Mouse (Mus musculus): ENCODE results near the gene Cep19. TPM values are rescaled to one million over a fixed set of nuclear protein-coding genes. Genes with fewer than 3 reads are reported as not detected.

The Cep19 gene
- total and polyA plus RNA-seq, 3 experiments: 8.6 to 9.8 (median 8.8) TPM

DNA sequence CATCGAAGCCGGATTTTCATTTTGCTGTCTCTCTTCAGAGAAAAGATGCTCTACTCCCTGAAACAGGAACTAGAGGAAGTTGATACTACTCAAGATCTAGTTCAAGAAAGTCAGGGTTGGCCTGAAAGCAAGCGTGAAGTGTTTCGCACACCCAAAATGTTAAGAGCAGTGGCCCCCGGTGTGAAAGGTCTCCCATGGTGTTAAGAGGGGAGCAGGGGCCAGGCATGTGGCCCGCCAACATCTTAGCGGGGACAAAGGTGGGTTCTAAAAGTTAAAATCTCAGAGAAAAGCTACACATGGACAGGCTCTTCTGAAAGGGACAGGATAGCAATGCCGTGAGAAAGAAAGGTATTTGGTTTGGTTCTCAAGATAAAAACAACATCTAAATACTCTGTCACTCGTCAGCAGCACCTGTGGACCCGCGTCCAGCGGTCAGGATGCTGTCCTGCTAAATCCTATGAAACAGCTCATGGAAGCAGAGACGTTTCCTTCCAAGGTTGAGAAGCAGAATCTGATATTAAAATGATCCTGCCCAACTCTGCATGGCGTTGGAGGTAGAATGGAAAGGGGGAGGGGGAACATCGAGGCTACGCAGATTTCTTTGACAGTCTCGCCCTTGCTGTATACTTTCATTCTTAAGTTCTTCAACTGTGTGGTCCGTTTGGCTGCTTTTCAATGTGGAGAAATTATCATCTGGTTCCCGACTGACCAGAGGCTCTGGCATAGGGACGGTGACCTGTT is 30.0 kb downstream of the Cep19 start:
- Histone ChIP-seq H3K4me3 (peak overlapping the region; percentile 45), H3K9ac (ENCODE audit: low read depth, low read length) (peak overlapping the region; percentile 2), H3K79me2 (replicated peaks; ENCODE audit: control insufficient read depth, insufficient read depth, low read length) (no peaks in the 10 kb centered on the region), H3K27ac (peak overlapping the region; percentile 65), H3K36me3 (ENCODE audit: control insufficient read depth, insufficient read depth, low read length) (no peaks in the 10 kb centered on the region), H3K27me3 (ENCODE audit: control insufficient read depth, insufficient read depth, low read length) (no peaks in the 10 kb centered on the region), H3K4me1 (ENCODE audit: control insufficient read depth, insufficient read depth, low read length) (peaks cover 4% of the 10 kb centered on the region)
- intact Hi-C loops (cut with DNase I): loop anchor here (2.0 kb wide), 1 partner anchor 47 kb away; no protein-coding TSS in a partner anchor
- no peak for TF ChIP-seq EP300 (IDR thresholded peaks at IDR 0.05; ENCODE audit: insufficient read depth, low read depth, low read length)
- no peak for TF ChIP-seq CTCF (IDR thresholded peaks at IDR 0.05)
- TF ChIP-seq POLR2A (IDR thresholded peaks at IDR 0.05; ENCODE audit: insufficient read depth, low read depth, low read length): no peak
- 43% methylated on average over 20 of the region's 20 CpGs for WGBS
- DNase-seq: no peak

DNA sequence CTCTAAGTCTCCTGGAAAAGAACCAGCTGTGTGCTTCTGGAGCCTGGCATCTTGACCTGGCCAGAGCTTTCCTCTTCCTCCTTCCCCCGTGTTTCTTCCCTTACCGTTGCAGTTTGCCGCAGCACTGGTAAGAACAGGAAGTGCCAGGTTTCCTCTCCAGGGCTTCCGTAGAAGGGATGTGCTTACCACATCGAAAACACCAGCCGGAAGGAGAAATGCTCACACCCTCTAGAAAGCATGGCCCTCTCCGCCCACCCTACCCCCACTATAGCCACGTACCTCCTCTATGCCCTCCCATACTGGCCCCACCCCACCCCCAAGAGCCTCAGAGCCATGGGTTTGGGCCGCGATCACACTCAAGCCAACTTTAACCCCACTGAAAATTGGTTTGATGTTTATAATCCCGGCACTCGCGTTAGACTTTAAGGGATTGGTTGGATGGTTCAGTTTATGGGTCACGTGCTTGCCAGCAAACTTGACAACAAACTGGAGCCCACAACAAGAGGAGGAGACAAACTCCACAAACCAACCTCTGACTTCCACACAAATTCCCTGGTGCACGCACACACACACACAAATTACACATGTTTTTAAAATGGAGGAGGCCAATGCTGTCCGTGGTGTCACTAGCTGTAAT is 30.7 kb downstream of the Cep19 start:
- intact Hi-C loops (cut with DNase I): loop anchor here (2.0 kb wide), 1 partner anchor 46 kb away; no protein-coding TSS in a partner anchor
- H3K27ac ChIP-seq: peak overlapping the region; percentile 65
- TF ChIP-seq POLR2A (IDR thresholded peaks at IDR 0.05; ENCODE audit: insufficient read depth, low read depth, low read length) (peak; percentile 49; the same call in 1 of the 2 replicates), CTCF (IDR thresholded peaks at IDR 0.05) (no peak), EP300 (IDR thresholded peaks at IDR 0.05; ENCODE audit: insufficient read depth, low read depth, low read length) (0 out of 2 replicates have a peak, but pooled peaks have one; percentile 54)
- no peaks in the 10 kb centered on the region for H3K79me2 ChIP-seq (replicated peaks; ENCODE audit: control insufficient read depth, insufficient read depth, low read length)
- H3K4me3 ChIP-seq: peak overlapping the region; percentile 45
- no peaks in the 10 kb centered on the region for H3K36me3 ChIP-seq (ENCODE audit: control insufficient read depth, insufficient read depth, low read length)
- H3K9ac ChIP-seq (ENCODE audit: low read depth, low read length): peak overlapping the region; percentile 2
- H3K4me1 ChIP-seq (ENCODE audit: control insufficient read depth, insufficient read depth, low read length): peaks cover 4% of the 10 kb centered on the region
- no peaks in the 10 kb centered on the region for H3K27me3 ChIP-seq (ENCODE audit: control insufficient read depth, insufficient read depth, low read length)
- peak; percentile 55 to 76 for DNase-seq
- 39% methylated on average over 16 of the region's 16 CpGs for WGBS

DNA sequence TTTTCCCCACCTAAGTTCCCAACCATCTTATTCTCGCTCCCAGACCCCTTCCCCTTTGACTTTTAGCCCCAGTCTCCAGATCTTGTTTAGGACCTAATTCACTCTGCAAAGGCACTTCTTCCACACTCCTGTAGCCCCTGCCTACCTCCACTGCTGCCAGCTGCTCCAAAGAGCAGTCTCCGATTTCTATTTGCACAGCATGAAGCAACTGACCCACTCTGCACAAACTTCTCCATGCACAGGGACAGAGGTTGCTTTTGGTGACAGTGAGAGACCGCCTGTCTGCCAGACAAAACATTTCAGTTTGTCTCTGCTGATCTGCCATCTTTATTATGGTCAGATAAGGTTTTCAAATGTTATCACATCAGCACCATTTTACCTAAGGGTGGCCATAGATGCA is 33.5 kb downstream of the Cep19 start:
- Histone ChIP-seq H3K27ac (no peak overlapping the region), H3K4me1 (ENCODE audit: control insufficient read depth, insufficient read depth, low read length) (peaks cover 1% of the 10 kb centered on the region; the same call in 1 of the 2 replicates), H3K79me2 (replicated peaks; ENCODE audit: control insufficient read depth, insufficient read depth, low read length) (no peaks in the 10 kb centered on the region), H3K36me3 (ENCODE audit: control insufficient read depth, insufficient read depth, low read length) (no peaks in the 10 kb centered on the region), H3K4me3 (no peak overlapping the region), H3K27me3 (ENCODE audit: control insufficient read depth, insufficient read depth, low read length) (no peaks in the 10 kb centered on the region), H3K9ac (ENCODE audit: low read depth, low read length) (no peak overlapping the region)
- no peak for DNase-seq
- intact Hi-C loops (cut with DNase I): no loop called here
- WGBS: 89% methylated on average over 3 of the region's 3 CpGs
- TF ChIP-seq EP300 (IDR thresholded peaks at IDR 0.05; ENCODE audit: insufficient read depth, low read depth, low read length) (no peak), POLR2A (IDR thresholded peaks at IDR 0.05; ENCODE audit: insufficient read depth, low read depth, low read length) (no peak), CTCF (IDR thresholded peaks at IDR 0.05) (no peak)

DNA sequence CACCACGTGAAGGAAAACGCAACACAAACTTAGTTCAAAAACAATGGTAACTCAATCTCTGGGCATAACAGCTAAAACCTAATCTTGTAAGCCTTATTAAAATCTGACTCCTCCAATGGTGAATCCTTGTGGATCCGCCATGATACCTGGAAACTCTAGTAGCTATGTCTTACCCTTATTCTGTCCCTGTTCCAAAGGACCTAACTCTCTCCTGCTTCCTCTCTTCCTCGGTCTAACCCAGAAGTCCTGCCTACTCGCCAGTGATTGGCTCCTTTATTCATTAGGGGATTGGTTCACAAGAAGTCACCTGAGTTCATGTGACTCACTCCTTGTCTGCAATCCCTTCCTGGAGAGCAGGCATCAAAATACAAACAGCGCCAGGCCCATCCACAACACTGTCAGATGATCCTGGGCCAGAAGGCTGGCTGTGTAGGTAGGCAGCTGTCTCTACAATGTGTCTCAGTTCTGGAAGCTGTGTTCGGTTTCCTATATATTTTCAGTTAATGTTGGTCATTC is 36.3 kb downstream of the Cep19 start:
- H3K36me3 ChIP-seq (ENCODE audit: control insufficient read depth, insufficient read depth, low read length): no peaks in the 10 kb centered on the region
- 85% methylated on average over 7 of the region's 7 CpGs for WGBS
- no peak for TF ChIP-seq CTCF (IDR thresholded peaks at IDR 0.05)
- TF ChIP-seq EP300 (IDR thresholded peaks at IDR 0.05; ENCODE audit: insufficient read depth, low read depth, low read length): no peak
- no peak for TF ChIP-seq POLR2A (IDR thresholded peaks at IDR 0.05; ENCODE audit: insufficient read depth, low read depth, low read length)
- H3K27ac ChIP-seq: no peak overlapping the region
- H3K4me3 ChIP-seq: no peak overlapping the region
- DNase-seq: no peak
- intact Hi-C loops (cut with DNase I): no loop called here
- H3K27me3 ChIP-seq (ENCODE audit: control insufficient read depth, insufficient read depth, low read length): no peaks in the 10 kb centered on the region
- no peaks in the 10 kb centered on the region for H3K79me2 ChIP-seq (replicated peaks; ENCODE audit: control insufficient read depth, insufficient read depth, low read length)
- no peak overlapping the region for H3K9ac ChIP-seq (ENCODE audit: low read depth, low read length)
- H3K4me1 ChIP-seq (ENCODE audit: control insufficient read depth, insufficient read depth, low read length): no peaks in the 10 kb centered on the region

DNA sequence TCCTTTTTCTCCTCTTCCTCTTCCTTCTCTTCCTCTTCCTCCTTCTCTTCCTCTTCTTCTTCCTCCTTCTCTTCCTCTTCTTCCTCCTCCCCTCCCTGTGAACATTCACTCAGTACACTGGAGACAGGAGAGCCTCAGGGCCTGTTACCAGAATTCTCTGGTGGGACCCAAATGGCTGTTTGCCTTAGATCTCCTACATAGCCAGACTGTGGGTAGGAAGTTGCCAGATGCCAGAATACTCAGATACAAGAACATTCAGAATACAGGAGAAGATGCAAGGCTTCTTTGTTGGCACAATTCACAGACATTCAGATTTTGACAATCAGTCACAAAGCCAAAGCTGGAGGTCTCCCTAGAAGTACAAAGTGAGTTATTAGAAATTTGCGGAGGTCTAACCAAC is 39.4 kb downstream of the Cep19 start:
- no peak for TF ChIP-seq EP300 (IDR thresholded peaks at IDR 0.05; ENCODE audit: insufficient read depth, low read depth, low read length)
- no peak for TF ChIP-seq CTCF (IDR thresholded peaks at IDR 0.05)
- TF ChIP-seq POLR2A (IDR thresholded peaks at IDR 0.05; ENCODE audit: insufficient read depth, low read depth, low read length): no peak
- no peaks in the 10 kb centered on the region for H3K4me1 ChIP-seq (ENCODE audit: control insufficient read depth, insufficient read depth, low read length)
- H3K27ac ChIP-seq: no peak overlapping the region
- intact Hi-C loops (cut with DNase I): no loop called here
- no peaks in the 10 kb centered on the region for H3K36me3 ChIP-seq (ENCODE audit: control insufficient read depth, insufficient read depth, low read length)
- H3K79me2 ChIP-seq (replicated peaks; ENCODE audit: control insufficient read depth, insufficient read depth, low read length): no peaks in the 10 kb centered on the region
- no peak overlapping the region for H3K4me3 ChIP-seq
- no peaks in the 10 kb centered on the region for H3K27me3 ChIP-seq (ENCODE audit: control insufficient read depth, insufficient read depth, low read length)
- no peak overlapping the region for H3K9ac ChIP-seq (ENCODE audit: low read depth, low read length)
- 86% methylated on average over 1 of the region's 1 CpGs for WGBS
- no peak for DNase-seq

DNA sequence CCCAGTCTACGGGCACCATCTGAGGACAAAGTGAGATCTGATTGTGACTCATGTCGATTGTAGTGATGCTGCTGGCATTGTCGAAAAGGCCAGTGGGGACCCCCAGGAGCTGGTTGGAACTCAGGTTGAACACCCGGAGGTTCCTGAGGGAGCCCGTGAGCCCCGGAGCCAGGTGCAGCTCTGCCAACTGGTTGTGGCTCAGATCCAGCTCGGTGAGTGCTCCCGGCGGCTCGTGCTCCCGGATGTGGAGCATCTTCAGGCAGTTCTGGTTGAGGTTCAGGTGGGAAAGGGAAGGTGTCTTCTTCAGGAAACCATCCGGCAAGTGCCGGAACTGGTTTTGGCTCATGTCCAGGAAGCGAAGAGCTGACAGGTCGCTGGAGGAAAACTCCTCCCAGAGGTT is 44.2 kb downstream of the Cep19 start:
- no peak overlapping the region for H3K4me3 ChIP-seq
- intact Hi-C loops (cut with DNase I): no loop called here
- no peak for DNase-seq
- TF ChIP-seq CTCF (IDR thresholded peaks at IDR 0.05): no peak
- TF ChIP-seq POLR2A (IDR thresholded peaks at IDR 0.05; ENCODE audit: insufficient read depth, low read depth, low read length): no peak
- TF ChIP-seq EP300 (IDR thresholded peaks at IDR 0.05; ENCODE audit: insufficient read depth, low read depth, low read length): no peak
- no peak overlapping the region for H3K27ac ChIP-seq
- H3K36me3 ChIP-seq (ENCODE audit: control insufficient read depth, insufficient read depth, low read length): no peaks in the 10 kb centered on the region
- no peaks in the 10 kb centered on the region for H3K79me2 ChIP-seq (replicated peaks; ENCODE audit: control insufficient read depth, insufficient read depth, low read length)
- H3K9ac ChIP-seq (ENCODE audit: low read depth, low read length): no peak overlapping the region
- 84% methylated on average over 15 of the region's 15 CpGs for WGBS
- no peaks in the 10 kb centered on the region for H3K4me1 ChIP-seq (ENCODE audit: control insufficient read depth, insufficient read depth, low read length)
- H3K27me3 ChIP-seq (ENCODE audit: control insufficient read depth, insufficient read depth, low read length): no peaks in the 10 kb centered on the region
